Mouse (Mus musculus) liver, embryonic 11.5 days (tissue): ENCODE measurements around the gene Duoxa2. TPM values are rescaled to one million over a fixed set of nuclear protein-coding genes. Genes with fewer than 3 reads are reported as not detected.

ENCODE experiments used
- ATAC-seq: fragments of 200-750 bp; cut with Nextera tagmentation; replicated peaks from 2 replicates; pipeline ENCODE4 v1.8.0; 2017; ENCODE audit warnings: moderate number of reproducible peaks, mild to moderate bottlenecking, moderate TSS enrichment, moderate library complexity; ENCODE audit not compliant: low FRiP score
- DNase-seq: peaks from one replicate; pipeline ENCODE4 v3.0.0-alpha.2; 2017; ENCODE audit warnings: low spot score
- H3K27ac ChIP-seq: fragments of 300-500 bp; sonication (generic); 2 replicates; pipeline ENCODE4 v1.5.1; 2014; ENCODE audit warnings: mild to moderate bottlenecking, low read depth, low read length, control low read depth
- H3K27me3 ChIP-seq: fragments of 300-500 bp; sonication (generic); replicated peaks from 2 replicates; pipeline ENCODE4 v1.6.1; 2014; ENCODE audit warnings: low read length, mixed read lengths; ENCODE audit not compliant: control insufficient read depth, insufficient read depth
- H3K36me3 ChIP-seq: fragments of 300-500 bp; sonication (generic); 2 replicates; pipeline ENCODE4 v1.6.1; 2014; ENCODE audit warnings: mild to moderate bottlenecking, low read length, moderate library complexity, mixed read lengths; ENCODE audit not compliant: control insufficient read depth, insufficient read depth
- H3K4me1 ChIP-seq: fragments of 300-500 bp; sonication (generic); replicated peaks from 2 replicates; pipeline ENCODE4 v1.6.1; 2014; ENCODE audit warnings: low read length, mixed read lengths; ENCODE audit not compliant: control insufficient read depth, insufficient read depth
- H3K4me2 ChIP-seq: fragments of 300-500 bp; sonication (generic); 2 replicates; pipeline ENCODE4 v1.6.1; 2014; ENCODE audit warnings: mild to moderate bottlenecking, control low read depth, moderate library complexity
- H3K4me3 ChIP-seq: fragments of 300-500 bp; sonication (generic); 2 replicates; pipeline ENCODE4 v1.5.1; 2014; ENCODE audit warnings: low read depth, low read length, control low read depth
- H3K9ac ChIP-seq: fragments of 300-500 bp; sonication (generic); 2 replicates; pipeline ENCODE4 v1.6.1; 2014; ENCODE audit warnings: low read depth, low read length, control low read depth
- H3K9me3 ChIP-seq: fragments of 300-500 bp; sonication (generic); 2 replicates; pipeline ENCODE4 v1.6.1; 2016; ENCODE audit warnings: low read length, inconsistent platforms, mixed read lengths; ENCODE audit not compliant: control insufficient read depth
- WGBS: fragments of 180-500 bp; shearing (Covaris S2); extraction: QIAGEN DNeasy Blood & Tissue Kit; methylation state at CpG from one replicate; pipeline ENCODE4 v1.1.7; 2014; 5-methylcytosine and 5-hydroxymethylcytosine counted together
- polyA plus RNA-seq: library from polyadenylated mRNA; unstranded; fragments of >200 nt; fragmentation: Nextera tagmentation; extraction: Ambion mirVana; gene quantifications from 2 replicates; pipeline ENCODE4 v1.2.1, GENCODE M21; 2014

The Duoxa2 gene
- 0.12 TPM in 1 of 2 replicates, not detected in the other for polyA plus RNA-seq

- 2% methylated on average over 43 of the region's 43 CpGs for WGBS
- DNase-seq (no peak), ATAC-seq (no peak)
- Histone ChIP-seq H3K4me2 (peak within 1 kb of the TSS; percentile 46), H3K9me3 (no peaks in the 10 kb centered on the region), H3K36me3 (no peaks in the 10 kb centered on the region), H3K27ac (no peak within 1 kb of the TSS), H3K4me1 (peaks cover 2% of the 10 kb centered on the region; the same call in 1 of the 2 replicates), H3K9ac (no peak within 1 kb of the TSS), H3K4me3 (peak within 1 kb of the TSS; percentile 8), H3K27me3 (peaks cover 90% of the 10 kb centered on the region)
Observed at GRCm38 (mm10) chr2:122298596-122299490, at the start of gene Duoxa2. TSS of gene Duoxa2 (plus strand) at chr2:122298900.

- no peak for ATAC-seq
- no peak overlapping the region for H3K27ac ChIP-seq
- no peak for DNase-seq
- no peaks in the 10 kb centered on the region for H3K4me1 ChIP-seq
- H3K4me2 ChIP-seq, result no peak overlapping the region
- 91% methylated on average over 5 of the region's 5 CpGs for WGBS
- no peak overlapping the region for H3K4me3 ChIP-seq
- H3K9me3 ChIP-seq, result no peaks in the 10 kb centered on the region
- H3K36me3 ChIP-seq, result peaks cover 2% of the 10 kb centered on the region; the same call in 1 of the 2 replicates
- H3K9ac ChIP-seq, result no peak overlapping the region
- no peaks in the 10 kb centered on the region for H3K27me3 ChIP-seq
Observed at GRCm38 (mm10) chr2:122255997-122256396, 42.7 kb upstream of the Duoxa2 start.

GRCm38 (mm10) chr2:122260729-122261128 is 38.0 kb upstream of the Duoxa2 start:
- ATAC-seq (no peak), DNase-seq (no peak)
- Histone ChIP-seq H3K4me2 (no peak overlapping the region), H3K4me1 (no peaks in the 10 kb centered on the region), H3K27ac (no peak overlapping the region), H3K4me3 (no peak overlapping the region), H3K9me3 (no peaks in the 10 kb centered on the region), H3K27me3 (no peaks in the 10 kb centered on the region), H3K9ac (no peak overlapping the region), H3K36me3 (peaks cover 7% of the 10 kb centered on the region; the same call in 1 of the 2 replicates)
- WGBS, result 84% methylated on average over 5 of the region's 5 CpGs

- ATAC-seq (no peak), DNase-seq (no peak)
- Histone ChIP-seq H3K27ac (no peak overlapping the region), H3K36me3 (peaks cover 7% of the 10 kb centered on the region; the same call in 1 of the 2 replicates), H3K4me2 (no peak overlapping the region), H3K4me3 (no peak overlapping the region), H3K9me3 (no peaks in the 10 kb centered on the region), H3K9ac (no peak overlapping the region), H3K27me3 (no peaks in the 10 kb centered on the region), H3K4me1 (no peaks in the 10 kb centered on the region)
- 90% methylated on average over 3 of the region's 3 CpGs for WGBS
Observed at GRCm38 (mm10) chr2:122264690-122265089, 34.0 kb upstream of the Duoxa2 start.

GRCm38 (mm10) chr2:122266407-122267193 is 32.1 kb upstream of the Duoxa2 start:
- 0 out of 2 replicates have a peak, but pooled peaks have one; percentile 20 for ATAC-seq
- no peak overlapping the region for H3K4me2 ChIP-seq
- no peak overlapping the region for H3K4me3 ChIP-seq
- H3K27me3 ChIP-seq, result no peaks in the 10 kb centered on the region
- peaks cover 4% of the 10 kb centered on the region; the same call in 1 of the 2 replicates for H3K36me3 ChIP-seq
- no peaks in the 10 kb centered on the region for H3K9me3 ChIP-seq
- peaks cover 4% of the 10 kb centered on the region; the same call in 1 of the 2 replicates for H3K4me1 ChIP-seq
- no peak overlapping the region for H3K27ac ChIP-seq
- no peak for DNase-seq
- H3K9ac ChIP-seq, result no peak overlapping the region
- WGBS, result 90% methylated on average over 7 of the region's 7 CpGs

- WGBS, result 81% methylated on average over 3 of the region's 3 CpGs
- Histone ChIP-seq H3K36me3 (no peaks in the 10 kb centered on the region), H3K9ac (no peak overlapping the region), H3K9me3 (no peaks in the 10 kb centered on the region), H3K27ac (no peak overlapping the region), H3K27me3 (no peaks in the 10 kb centered on the region), H3K4me2 (no peak overlapping the region), H3K4me1 (no peaks in the 10 kb centered on the region), H3K4me3 (no peak overlapping the region)
- ATAC-seq (no peak), DNase-seq (no peak)
Observed at GRCm38 (mm10) chr2:122278769-122279168, 19.9 kb upstream of the Duoxa2 start.

- H3K9me3 ChIP-seq, result no peaks in the 10 kb centered on the region
- H3K36me3 ChIP-seq, result no peaks in the 10 kb centered on the region
- H3K4me3 ChIP-seq, result no peak overlapping the region
- H3K4me2 ChIP-seq, result no peak overlapping the region
- H3K27me3 ChIP-seq, result no peaks in the 10 kb centered on the region
- no peaks in the 10 kb centered on the region for H3K4me1 ChIP-seq
- no peak for ATAC-seq
- no peak overlapping the region for H3K27ac ChIP-seq
- WGBS, result 72% methylated on average over 9 of the region's 9 CpGs
- no peak overlapping the region for H3K9ac ChIP-seq
- no peak for DNase-seq
Observed at GRCm38 (mm10) chr2:122284091-122284490, 14.6 kb upstream of the Duoxa2 start.

GRCm38 (mm10) chr2:122286137-122286536 is 12.6 kb upstream of the Duoxa2 start:
- Histone ChIP-seq H3K4me3 (no peak overlapping the region), H3K27ac (no peak overlapping the region), H3K9me3 (no peaks in the 10 kb centered on the region), H3K4me2 (no peak overlapping the region), H3K36me3 (no peaks in the 10 kb centered on the region), H3K9ac (no peak overlapping the region), H3K4me1 (no peaks in the 10 kb centered on the region), H3K27me3 (peaks cover 2% of the 10 kb centered on the region; the same call in 1 of the 2 replicates)
- ATAC-seq (no peak), DNase-seq (no peak)
- 58% methylated on average over 7 of the region's 7 CpGs for WGBS
